Mouse (Mus musculus) fat pad, adult 2 months (tissue): Measurements from ENCODE around the gene Olfr1511.
"Not testable (repeated sequence)": the region's sequence is repeated elsewhere in the genome, so short reads cannot be mapped to it uniquely, and the experiment has no call there.

Source experiments
- DNase-seq: peaks from one replicate; pipeline ENCODE4 v3.0.0-alpha.2; 2011; ENCODE audit warnings: low read depth, low spot score; ENCODE audit errors: extremely low read depth

Olfr1511 gene

GRCm38 (mm10) chr14:52397279-52397678, at the start of gene Olfr1511:
Gene Olfr1511, minus strand, starts transcription at chr14:52397379.
- DNase-seq = no peak

GRCm38 (mm10) chr14:52442690-52443089, 45.5 kb upstream of the Olfr1511 start, which contains the start of gene Olfr1509:
Gene Olfr1509, plus strand, starts transcription at chr14:52442990.
- DNase-seq = no peak

- DNase-seq = no peak
Measured at GRCm38 (mm10) chr14:52427686-52428085, 30.5 kb upstream of the Olfr1511 start.

GRCm38 (mm10) chr14:52414273-52414672, 17.1 kb upstream of the Olfr1511 start, which contains the start of gene Olfr1510:
Gene Olfr1510, minus strand, starts transcription at chr14:52414373.
- no peak for DNase-seq

GRCm38 (mm10) chr14:52410142-52410919, 13.2 kb upstream of the Olfr1511 start:
- not testable (repeated sequence) for DNase-seq

GRCm38 (mm10) chr14:52390084-52390848, 6.9 kb downstream of the Olfr1511 start:
- DNase-seq = not testable (repeated sequence)

GRCm38 (mm10) chr14:52379068-52379467, 18.1 kb downstream of the Olfr1511 start, which contains the start of gene Olfr1512:
Gene Olfr1512, minus strand, starts transcription at chr14:52379168.
- no peak for DNase-seq

- no peak for DNase-seq
Measured at GRCm38 (mm10) chr14:52368741-52369140, 28.4 kb downstream of the Olfr1511 start.

- no peak for DNase-seq
Measured at GRCm38 (mm10) chr14:52356308-52356707, 40.9 kb downstream of the Olfr1511 start, which contains the start of gene Olfr1513. Gene Olfr1513, minus strand, starts transcription at chr14:52356408.
